Mouse (Mus musculus) right cerebral cortex, postnatal 10 days (tissue): ENCODE measurements around the gene Zfp764.
"Not testable (repeated sequence)": the region's sequence is repeated elsewhere in the genome, so short reads cannot be mapped to it uniquely, and the experiment has no call there.

Source experiments
- DNase-seq, 2 experiments: peaks; one replicate each; pipeline ENCODE4 v3.0.0; 2021; ENCODE audit warnings: low spot score in 2 of 2

Zfp764 gene

DNA sequence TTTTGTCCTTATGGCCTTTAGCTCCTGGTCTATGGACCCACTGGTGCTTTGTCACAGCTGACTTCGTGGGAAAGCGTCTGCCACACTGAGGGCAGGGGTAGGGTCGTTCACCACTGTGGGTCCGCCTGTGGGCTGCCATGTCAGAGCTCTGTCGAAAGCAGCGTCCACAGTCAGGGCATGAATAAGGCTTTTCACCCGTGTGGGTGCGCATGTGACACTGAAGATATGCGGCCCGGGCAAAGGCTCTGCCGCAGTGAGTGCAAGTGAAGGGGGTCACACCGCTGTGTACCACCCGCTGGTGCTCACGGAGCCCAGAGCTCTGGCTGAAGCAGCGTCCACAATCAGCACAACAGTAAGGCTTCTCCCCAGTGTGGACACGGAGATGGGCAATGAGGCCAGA lies 15.1 kb downstream of the Zfp764 start:
- DNase-seq = peak in 1 of 2 experiments; percentile 26

DNA sequence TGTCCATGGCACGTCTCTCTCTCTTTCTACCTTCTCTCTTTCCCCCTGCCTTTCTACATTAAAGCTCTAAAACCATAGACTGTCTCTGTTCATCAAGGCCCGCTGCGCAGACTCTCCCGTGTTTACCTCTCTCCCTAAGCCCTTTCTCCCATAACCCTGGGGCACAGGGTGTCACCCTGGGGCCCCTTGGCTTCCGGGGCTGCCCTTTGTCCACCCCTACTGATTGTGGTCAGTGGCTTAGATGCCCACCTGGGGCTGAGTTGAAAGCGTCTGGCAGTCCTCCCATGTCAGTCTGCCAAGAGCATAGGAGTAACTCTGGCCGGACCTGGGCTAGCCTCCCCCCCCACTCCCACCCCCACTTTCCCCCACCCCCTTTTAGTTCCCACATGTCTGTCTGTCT lies 16.3 kb downstream of the Zfp764 start:
- DNase-seq = no peak

DNA sequence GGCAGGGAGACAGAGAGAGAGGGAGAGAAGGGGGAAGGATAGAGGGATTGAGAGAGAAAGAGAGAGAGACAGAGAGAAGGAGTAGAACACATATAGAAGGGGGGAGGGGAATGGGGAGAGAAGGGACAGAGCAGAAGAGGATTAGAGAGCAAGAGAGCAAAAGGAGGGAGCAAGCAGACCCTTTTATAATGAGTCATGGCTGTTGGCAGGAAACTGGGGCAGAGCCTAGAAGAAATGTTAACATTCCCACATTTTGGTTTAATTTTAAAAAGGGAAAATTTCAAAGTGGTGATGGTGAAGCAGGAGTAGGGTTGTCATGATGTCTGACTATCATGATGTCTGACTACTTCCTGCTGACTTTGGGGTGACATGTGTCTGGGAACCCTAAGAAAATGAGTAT lies 18.4 kb downstream of the Zfp764 start:
- not testable (repeated sequence) for DNase-seq

DNA sequence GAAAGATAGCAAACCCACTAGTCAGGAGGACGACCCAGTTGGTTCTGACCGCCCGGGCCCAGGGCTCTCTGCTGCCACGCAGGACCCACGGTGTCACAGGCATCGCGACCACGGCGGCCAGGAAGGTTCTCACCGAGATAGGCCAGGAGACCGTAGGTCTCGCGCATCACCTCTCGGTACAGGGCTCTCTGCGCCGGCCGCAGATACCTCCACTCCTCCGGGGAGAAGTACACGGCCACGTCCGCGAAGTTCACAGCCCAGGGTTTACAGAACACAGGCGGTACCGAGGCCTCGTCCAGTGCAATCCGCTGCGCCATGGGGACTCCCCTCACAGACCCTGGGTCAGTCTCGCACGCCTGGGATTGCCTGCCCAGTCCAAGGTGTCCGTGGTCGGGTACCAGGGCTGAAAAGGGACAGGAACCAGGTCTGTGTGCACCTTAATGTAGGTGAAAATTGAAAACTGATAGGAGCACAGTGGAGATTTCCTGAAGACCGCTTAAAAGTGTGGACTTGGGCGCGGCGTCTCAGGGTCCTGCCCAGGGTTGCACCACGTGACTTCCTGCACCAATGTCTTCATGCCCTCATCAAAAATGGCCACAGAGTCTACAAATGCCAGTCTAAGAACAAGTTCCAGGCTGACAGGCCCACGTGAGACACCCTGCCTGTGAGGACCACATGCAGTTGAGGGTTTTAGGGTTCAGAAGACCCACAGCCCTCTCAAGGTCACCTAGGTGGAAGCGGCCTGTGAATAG lies 19.8 kb downstream of the Zfp764 start, which contains the start of gene 9130019O22Rik:
Gene 9130019O22Rik (minus strand): TSS at position 526 of the 752 bp plus-strand sequence.
- DNase-seq = peak; percentile 94 to 96

DNA sequence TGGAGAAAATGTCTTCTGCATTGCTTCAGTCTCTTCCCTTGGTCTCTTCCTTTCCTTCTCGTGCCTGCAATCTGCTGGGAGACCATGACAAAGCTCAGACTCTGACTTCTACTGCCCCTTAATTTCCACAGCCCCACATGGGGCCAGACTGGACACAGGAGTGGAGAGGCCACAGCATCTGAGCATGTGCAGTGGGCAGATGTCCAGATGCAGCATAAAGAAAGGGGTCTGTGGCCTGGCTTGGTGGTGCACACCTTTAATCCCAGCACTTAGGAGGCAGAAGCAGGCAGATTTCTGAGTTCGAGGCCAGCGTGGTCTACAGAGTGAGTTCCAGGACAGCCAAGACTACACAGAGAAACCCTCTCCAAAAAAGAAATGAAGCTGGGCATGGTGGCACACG lies 21.1 kb downstream of the Zfp764 start:
- not testable (repeated sequence) for DNase-seq

DNA sequence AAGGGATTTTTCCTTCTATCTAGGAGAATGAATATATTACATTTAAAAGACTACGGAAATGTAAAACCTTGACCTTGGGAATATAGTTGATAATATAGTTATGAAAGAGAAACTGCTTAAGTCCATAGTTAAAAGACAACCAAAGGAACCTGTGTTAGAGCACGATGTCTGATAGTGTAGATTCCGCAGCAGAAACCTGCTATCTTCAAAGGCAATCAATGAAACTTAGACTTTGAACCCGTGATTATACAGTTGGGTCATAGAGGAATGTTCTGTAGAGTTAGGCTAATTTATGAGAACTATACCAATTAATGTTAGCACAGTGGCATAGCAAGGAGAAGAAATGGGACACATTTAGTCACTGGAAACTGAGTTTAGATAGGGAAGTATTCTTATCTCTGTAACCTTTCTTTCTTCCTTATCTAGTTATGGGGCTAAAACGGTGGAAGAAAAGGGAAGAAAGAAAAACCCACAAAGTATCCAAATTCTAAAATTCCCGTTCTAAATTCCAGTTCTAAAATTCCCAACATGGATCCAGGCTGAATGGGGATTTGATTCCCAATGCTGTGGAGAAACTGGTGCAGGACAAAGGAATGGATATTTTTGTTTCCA lies 28.2 kb downstream of the Zfp764 start:
- no peak for DNase-seq

DNA sequence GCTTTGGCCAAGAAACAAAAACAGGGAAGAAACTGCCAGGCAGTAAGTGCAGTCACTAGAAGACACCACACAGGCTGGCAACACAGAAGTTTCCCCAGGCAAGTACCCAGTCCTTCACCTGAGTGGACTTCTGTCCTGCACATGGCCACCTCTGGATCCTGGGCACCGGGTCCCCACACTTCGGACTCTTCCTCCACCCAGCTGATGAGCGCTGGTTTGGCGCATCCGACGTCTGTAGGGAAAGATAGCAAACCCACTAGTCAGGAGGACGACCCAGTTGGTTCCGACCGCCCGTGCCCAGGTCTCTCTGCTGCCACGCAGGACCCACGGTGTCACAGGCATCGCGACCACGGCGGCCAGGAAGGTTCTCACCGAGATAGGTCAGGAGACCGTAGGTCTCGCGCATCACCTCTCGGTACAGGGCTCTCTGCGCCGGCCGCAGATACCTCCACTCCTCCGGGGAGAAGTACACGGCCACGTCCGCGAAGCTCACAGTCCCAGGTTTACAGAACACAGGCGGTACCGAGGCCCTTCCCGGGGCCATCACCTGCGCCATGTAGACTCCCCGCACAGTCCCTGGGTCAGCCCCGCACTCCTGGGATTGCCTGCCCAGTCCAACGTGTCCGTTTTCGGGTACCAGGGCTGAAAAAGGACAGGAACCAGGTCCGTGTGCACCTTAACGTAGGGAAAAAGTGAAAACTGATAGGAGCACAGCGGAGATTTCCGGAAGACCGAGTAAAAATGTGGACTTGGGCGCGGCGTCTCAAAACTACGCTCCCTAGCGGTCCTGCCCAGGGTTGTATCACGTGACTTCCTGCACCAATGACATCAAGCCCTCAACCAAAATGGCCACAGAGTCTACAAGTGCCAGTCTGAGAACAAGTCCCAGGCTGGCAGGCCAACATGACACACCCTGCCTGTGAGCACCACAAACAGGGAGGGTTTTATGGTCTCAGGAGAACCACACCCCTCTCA lies 31.1 kb downstream of the Zfp764 start, which contains the start of gene Zfp747:
Gene Zfp747 (minus strand): TSS at position 780 of the 975 bp plus-strand sequence.
- peak; percentile 94 to 96 for DNase-seq

DNA sequence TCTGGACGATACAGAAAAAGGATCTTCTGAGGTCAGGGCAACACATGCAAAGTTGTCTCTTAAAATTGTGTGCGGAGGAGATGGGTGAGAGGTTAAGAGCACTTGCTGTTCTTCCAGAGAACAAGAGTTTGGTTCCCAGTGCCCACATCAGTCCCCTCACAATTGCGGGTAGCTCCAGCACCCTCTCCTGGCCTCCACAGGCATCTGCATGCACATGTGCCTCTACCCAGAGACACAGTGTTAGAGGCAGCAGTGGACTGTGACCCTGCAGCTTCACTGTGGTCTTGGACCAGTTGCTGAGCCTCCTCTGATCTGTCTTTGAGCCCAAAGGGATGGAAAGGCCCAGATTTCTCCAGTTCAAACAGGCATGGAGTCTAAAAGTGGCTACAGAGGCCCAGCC lies 34.8 kb downstream of the Zfp764 start:
- not testable (repeated sequence) for DNase-seq

DNA sequence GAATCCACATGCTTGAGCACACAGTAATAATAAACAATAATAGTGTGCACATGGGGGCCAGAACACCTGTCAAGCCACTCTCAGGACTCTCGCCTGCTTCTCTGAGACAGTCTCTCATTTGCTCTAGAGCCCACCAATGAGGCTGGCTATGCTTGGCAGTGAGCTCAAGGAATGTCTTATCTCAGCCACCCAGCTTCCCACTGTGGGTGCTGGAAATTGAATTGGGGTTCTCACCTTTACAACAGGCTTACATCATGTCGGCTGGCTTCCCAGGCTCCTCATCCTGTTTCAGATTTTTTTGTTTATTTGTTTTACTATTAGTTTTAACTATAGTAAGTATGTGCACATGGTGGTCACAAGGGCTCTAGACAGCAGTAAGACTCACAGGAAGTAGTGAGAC lies 35.4 kb downstream of the Zfp764 start:
- no peak for DNase-seq

DNA sequence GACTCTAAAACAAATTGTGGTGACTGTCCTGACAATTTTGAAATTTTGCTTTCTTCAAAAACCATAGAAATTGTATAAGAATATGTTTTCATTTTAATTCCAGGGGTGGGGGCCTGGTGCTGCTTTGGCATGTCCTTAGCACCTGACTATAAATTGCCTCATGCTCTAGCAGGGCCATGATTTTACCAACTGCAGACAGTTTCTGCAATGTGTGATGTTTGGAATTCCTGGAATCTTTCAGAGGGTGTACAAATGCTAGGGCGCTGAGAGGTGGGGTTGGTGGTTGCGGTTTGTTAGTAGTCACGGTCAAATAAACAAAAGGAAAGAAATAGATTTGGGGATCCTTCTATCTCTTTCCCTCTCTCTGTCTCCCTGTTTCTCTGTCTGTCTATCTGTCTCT lies 40.4 kb downstream of the Zfp764 start:
- no peak for DNase-seq

DNA sequence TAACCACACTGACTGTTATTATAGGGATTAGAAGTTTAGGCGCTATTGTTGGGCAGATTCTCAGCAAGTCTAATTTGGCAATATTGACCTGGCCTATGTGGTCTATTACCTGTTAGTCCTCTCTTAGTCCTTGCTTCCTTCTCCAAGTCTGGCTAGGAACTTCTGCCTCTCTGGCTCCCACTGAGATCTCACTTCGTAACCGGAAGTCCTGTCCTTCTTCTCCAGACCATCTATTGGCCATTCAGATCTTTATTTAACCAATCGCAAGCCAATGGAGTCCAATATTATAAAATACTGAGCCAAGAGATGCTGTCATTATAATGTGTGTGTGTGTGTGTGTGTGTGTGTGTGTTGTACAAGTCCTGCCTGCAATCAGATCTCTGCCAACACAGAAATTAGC lies 42.5 kb downstream of the Zfp764 start:
- DNase-seq = no peak

DNA sequence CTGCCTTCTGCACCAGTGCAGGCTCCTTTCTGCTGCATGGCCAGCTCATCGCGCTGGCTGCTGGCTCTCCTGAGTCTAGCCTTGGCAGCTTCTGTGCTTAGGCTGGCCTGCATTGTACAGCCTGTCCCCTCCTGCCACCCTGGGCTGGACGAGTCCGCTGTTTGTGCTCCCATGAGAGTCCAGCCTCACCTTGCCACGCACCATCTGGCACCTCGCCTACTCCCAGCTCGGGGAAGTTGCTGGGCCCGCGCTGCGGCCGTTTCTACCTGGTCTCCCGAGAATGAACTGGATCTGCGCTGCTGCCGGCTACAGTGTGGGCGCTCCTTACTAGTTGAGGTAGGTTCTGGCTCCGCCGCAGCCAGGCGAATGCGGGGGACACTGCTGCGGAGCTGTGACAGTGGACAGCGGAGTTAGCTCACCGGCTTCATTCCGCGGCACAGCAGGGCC lies 43.1 kb downstream of the Zfp764 start:
- DNase-seq = peak in 1 of 2 experiments; percentile 37

DNA sequence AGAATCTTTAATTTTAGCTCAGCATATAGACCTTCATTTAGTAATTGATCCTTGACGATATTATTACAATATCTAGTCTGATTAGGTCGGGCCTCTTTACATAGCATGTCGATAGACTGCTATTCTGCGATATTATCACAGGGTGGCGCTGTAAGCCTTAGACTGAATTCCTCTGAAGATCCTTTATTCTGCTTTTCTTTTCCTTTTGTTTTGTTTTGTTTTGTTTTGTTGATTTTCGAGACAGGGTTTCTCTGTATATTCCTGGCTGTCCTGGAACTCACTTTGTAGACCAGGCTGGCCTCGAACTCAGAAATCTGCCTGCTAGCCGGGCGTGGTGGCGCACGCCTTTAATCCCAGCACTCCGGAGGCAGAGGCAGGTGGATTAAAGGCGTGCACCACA lies 44.2 kb downstream of the Zfp764 start:
- DNase-seq = not testable (repeated sequence)

DNA sequence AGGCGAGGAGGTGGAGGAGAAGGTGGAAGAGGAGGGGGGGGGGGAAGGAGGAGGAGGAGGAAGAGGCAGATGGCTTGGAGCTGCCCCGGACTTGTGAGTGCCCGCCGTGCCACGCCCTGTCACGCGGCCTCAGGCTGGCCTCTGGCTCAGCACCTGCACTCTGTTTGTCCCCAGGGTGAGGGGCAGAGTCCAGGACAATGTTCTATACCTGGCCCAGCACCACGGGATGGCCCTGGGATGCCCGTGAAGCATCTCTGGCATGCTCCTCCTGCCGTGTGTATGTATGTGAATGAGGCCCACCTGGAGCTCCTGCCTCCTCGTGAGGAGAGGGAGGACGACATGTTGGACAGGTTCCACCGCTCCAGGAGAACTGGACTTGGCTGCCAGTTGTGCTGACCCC lies 45.2 kb downstream of the Zfp764 start:
- DNase-seq = no peak

DNA sequence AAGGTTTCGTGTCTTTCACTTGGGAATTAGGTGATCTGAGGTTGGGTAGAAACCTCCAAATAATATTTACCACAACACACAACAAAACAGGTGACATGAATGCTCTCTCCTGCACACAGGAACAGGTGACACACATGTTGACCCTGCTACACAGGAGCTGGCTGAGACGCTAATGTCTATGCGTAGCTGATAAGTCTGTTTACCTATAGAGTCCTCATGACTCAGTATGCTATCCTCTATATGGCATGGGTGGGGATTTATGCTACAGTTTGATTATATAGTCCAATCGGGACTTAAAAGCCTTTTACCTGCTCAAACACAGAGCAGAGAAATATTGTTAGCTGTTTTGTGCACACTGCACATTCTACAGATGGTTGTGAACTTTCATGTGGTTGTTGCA lies 46.4 kb downstream of the Zfp764 start:
- no peak for DNase-seq

DNA sequence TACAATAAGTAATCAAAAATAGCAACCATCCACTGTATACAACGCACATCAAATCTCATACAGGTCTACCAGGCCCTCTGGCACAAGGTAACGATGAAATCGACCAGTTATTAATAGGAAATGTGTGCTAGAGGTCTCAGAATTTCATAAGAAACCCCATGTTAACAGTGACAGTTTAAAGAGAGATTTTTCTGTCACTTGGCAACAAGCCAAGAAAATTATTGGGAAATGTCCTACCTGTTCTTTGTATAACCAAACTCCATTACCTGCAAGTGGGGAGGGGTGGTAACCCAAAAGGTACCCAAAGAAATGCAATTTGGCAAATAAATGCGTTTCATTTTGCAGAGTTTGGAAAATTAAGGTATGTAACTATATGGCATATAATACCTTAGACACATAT lies 48.1 kb downstream of the Zfp764 start:
- DNase-seq = no peak

DNA sequence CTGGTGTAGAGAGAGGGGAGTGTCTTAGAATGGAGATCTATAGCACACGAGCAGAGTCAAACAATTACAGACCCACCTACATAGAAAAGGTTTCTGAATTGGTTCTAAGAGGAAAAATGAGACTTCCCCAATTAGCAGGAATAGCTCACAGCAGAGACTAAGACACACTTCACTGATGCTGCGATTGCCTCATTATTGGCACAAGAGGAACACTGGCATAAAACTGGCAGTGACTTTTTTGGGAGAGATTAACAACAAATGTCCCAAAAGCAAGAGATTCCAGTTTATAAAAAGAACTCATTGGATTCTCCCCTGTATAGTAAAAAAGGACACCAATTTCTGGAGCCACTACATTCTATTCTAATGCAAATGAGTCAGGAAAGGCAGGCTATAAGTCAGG lies 48.8 kb downstream of the Zfp764 start:
- DNase-seq = no peak

DNA sequence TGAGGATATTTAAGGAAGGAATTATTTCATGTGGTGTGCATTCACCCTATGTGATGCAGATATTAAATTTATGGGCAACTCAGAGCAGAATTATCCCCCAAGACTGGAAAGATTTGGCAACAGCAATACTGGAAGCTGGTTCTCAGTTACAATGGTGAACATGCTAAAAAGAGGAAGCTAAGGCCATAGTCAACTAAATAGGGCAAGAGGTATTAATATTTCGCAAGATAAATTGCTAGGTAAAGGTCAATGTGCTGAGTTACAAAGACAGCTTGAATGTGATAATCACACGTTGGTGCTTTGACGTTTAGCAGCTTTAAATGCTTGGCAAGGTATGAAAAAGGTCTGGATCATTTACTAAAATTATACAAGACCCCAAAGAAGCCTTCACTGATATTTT lies 50.8 kb downstream of the Zfp764 start:
- no peak for DNase-seq
